Mouse (Mus musculus): ENCODE measurements around the gene Mdga2. TPM values are rescaled to one million over a fixed set of nuclear protein-coding genes. Genes with fewer than 3 reads are reported as not detected.

The Mdga2 gene
- polyA plus RNA-seq (2011; ENCODE audit: insufficient read depth, insufficient read length, low read depth, missing spikeins): 0.15 TPM in 1 of 2 replicates, not detected in the other

DNA sequence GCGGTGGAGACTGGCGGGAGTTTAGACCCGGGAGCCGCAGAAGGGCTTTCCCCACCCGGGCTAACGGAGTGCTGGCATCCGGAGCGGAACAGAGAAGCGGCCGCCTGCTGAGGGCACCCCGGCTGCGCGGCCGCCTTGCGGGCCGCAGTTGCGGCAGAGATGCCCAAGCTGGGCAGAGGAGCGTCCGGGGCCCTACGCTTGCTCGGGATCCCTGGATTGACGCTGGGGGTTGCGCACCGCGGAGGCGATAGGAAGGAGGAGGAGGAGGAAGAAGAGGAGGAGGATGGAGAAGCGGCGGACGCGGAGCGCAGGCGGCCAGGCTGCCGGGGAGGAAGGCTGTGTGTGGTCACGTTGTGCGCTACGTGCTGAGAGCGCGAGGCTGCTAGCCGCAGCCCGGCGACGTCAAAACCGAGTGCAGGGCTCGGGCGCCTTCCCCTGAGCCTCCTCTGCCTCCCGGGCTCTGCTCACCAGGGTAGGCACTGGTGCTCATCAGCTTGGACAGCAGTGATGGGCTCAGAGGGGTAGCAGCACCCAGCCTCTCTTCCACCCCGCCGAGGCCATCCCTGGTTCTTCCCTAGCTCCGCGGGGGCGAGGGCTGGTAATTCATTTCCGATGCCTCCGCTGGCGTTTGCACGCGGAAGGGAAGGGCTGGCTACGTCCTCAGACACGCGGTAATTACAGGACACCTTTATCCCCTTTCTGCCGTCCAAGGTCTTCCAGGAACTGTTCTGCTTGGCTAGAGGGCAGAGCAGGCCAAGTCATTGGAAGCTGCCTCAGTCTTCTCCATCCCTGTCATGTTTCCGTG, at the start of gene Mdga2:
TSS of gene Mdga2 (minus strand) at position 329 of the 805 bp plus-strand sequence.
- Histone ChIP-seq H3K36me3 (ENCODE audit: control insufficient read depth, insufficient read depth, low read length, poor library complexity, severe bottlenecking) (no peaks in the 10 kb centered on the region), H3K27me3 (ENCODE audit: control insufficient read depth, insufficient read depth, low read length, poor library complexity, severe bottlenecking) (peaks cover 20% of the 10 kb centered on the region), H3K9me3 (replicated peaks; ENCODE audit: control insufficient read depth, insufficient read depth, low read length, poor library complexity, severe bottlenecking) (no peaks in the 10 kb centered on the region), H3K9ac (ENCODE audit: low read depth, poor library complexity, severe bottlenecking) (peak within 1 kb of the TSS; percentile 16; the same call in 1 of the 2 replicates), H3K27ac (ENCODE audit: insufficient read depth, low read length) (no peak within 1 kb of the TSS), H3K4me1 (ENCODE audit: control insufficient read depth, insufficient read depth, low read length) (no peaks in the 10 kb centered on the region), H3K4me3 (ENCODE audit: low read depth, low read length) (peak within 1 kb of the TSS; percentile 74)
- TF ChIP-seq EP300 (IDR thresholded peaks at IDR 0.05; ENCODE audit: insufficient read depth, low read depth, low read length) (no peak), POLR2A (IDR thresholded peaks at IDR 0.05; ENCODE audit: insufficient read depth, low read length) (no peak), CTCF (IDR thresholded peaks at IDR 0.05; ENCODE audit: low read depth, low read length) (no peak)

DNA sequence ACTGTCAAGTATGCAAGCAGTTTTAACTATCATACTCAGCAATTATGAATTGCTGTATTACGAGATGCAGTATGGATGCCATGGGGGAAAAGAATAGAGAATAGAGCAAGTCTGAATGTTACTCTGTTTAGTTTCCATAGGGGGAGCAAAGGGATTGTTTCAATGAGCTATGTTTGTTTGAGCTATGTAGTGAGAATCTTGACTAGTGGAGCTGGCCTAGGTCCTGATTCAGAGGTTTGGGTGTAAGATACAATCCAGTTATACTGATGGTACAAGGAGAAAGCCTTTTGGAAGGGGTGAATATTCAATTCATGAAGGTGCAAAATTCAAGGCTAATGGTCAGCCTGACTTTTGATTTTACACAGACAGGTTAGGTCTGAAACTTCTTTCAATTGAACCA, 45.1 kb upstream of the Mdga2 start:
- Histone ChIP-seq H3K27me3 (ENCODE audit: control insufficient read depth, insufficient read depth, low read length, poor library complexity, severe bottlenecking) (no peaks in the 10 kb centered on the region), H3K9ac (ENCODE audit: low read depth, poor library complexity, severe bottlenecking) (no peak overlapping the region), H3K4me1 (ENCODE audit: control insufficient read depth, insufficient read depth, low read length) (no peaks in the 10 kb centered on the region), H3K27ac (ENCODE audit: insufficient read depth, low read length) (no peak overlapping the region), H3K9me3 (replicated peaks; ENCODE audit: control insufficient read depth, insufficient read depth, low read length, poor library complexity, severe bottlenecking) (no peaks in the 10 kb centered on the region), H3K4me3 (ENCODE audit: low read depth, low read length) (no peak overlapping the region), H3K36me3 (ENCODE audit: control insufficient read depth, insufficient read depth, low read length, poor library complexity, severe bottlenecking) (no peaks in the 10 kb centered on the region)
- TF ChIP-seq POLR2A (IDR thresholded peaks at IDR 0.05; ENCODE audit: insufficient read depth, low read length): no peak
- no peak for TF ChIP-seq CTCF (IDR thresholded peaks at IDR 0.05; ENCODE audit: low read depth, low read length)
- TF ChIP-seq EP300 (IDR thresholded peaks at IDR 0.05; ENCODE audit: insufficient read depth, low read depth, low read length): no peak

- Histone ChIP-seq H3K36me3 (ENCODE audit: control insufficient read depth, insufficient read depth, low read length, poor library complexity, severe bottlenecking) (no peaks in the 10 kb centered on the region), H3K4me3 (ENCODE audit: low read depth, low read length) (no peak overlapping the region), H3K9me3 (replicated peaks; ENCODE audit: control insufficient read depth, insufficient read depth, low read length, poor library complexity, severe bottlenecking) (no peaks in the 10 kb centered on the region), H3K4me1 (ENCODE audit: control insufficient read depth, insufficient read depth, low read length) (no peaks in the 10 kb centered on the region), H3K9ac (ENCODE audit: low read depth, poor library complexity, severe bottlenecking) (no peak overlapping the region), H3K27me3 (ENCODE audit: control insufficient read depth, insufficient read depth, low read length, poor library complexity, severe bottlenecking) (peaks cover 20% of the 10 kb centered on the region), H3K27ac (ENCODE audit: insufficient read depth, low read length) (no peak overlapping the region)
- TF ChIP-seq EP300 (IDR thresholded peaks at IDR 0.05; ENCODE audit: insufficient read depth, low read depth, low read length) (no peak), CTCF (IDR thresholded peaks at IDR 0.05; ENCODE audit: low read depth, low read length) (peak; percentile 4), POLR2A (IDR thresholded peaks at IDR 0.05; ENCODE audit: insufficient read depth, low read length) (no peak)
Observed at GRCm38 (mm10) chr12:67223530-67223929, 1.2 kb upstream of the Mdga2 start.

DNA sequence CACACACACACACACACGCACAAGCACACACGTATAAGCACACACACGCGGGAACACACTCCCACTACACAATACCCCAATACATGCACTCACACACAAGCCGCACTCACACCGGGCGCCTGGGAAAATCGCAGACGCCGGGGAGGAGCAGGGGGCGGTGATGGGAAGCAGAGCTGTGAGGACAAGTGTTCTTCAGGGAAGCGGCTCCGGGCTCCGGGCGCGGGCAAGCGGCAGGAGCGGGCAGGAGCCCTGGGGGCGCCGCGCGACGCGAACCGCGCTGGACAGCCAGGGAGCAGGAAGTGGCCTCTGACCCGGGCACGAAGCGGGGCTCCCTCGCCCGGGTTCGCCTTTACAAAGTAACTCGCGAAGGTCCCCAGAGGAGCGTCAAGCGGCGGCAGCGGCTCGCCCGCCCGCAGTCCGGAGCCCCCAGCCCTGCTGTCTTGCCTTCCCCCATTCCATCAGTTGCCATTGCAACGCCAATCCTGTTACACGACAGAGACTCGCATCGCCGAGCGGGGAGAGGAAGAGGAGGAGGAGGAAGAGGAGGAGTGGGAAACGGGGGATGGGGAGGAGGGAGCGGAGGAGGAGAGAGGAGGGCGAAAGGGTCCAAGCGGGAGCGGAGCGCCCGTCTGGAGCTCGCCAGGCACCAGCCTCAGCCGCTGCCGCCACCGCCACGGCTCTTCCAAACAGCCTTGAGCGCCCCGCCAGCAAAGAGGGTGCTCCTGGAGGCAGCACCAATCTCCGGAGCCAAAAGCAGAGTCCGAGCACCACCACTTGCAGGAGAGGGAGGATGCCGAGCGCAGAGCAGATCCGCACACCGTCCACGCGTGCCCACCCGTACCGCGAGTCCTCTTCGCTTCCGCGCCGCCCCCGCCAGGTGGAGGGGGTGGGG, 774 bp downstream of the Mdga2 start:
- H3K36me3 ChIP-seq (ENCODE audit: control insufficient read depth, insufficient read depth, low read length, poor library complexity, severe bottlenecking): no peaks in the 10 kb centered on the region
- H3K9me3 ChIP-seq (replicated peaks; ENCODE audit: control insufficient read depth, insufficient read depth, low read length, poor library complexity, severe bottlenecking): no peaks in the 10 kb centered on the region
- TF ChIP-seq POLR2A (IDR thresholded peaks at IDR 0.05; ENCODE audit: insufficient read depth, low read length) (no peak), EP300 (IDR thresholded peaks at IDR 0.05; ENCODE audit: insufficient read depth, low read depth, low read length) (no peak), CTCF (IDR thresholded peaks at IDR 0.05; ENCODE audit: low read depth, low read length) (no peak)
- H3K4me3 ChIP-seq (ENCODE audit: low read depth, low read length): peak overlapping the region; percentile 74
- no peaks in the 10 kb centered on the region for H3K4me1 ChIP-seq (ENCODE audit: control insufficient read depth, insufficient read depth, low read length)
- H3K27ac ChIP-seq (ENCODE audit: insufficient read depth, low read length): no peak overlapping the region
- peak overlapping the region; percentile 16; the same call in 1 of the 2 replicates for H3K9ac ChIP-seq (ENCODE audit: low read depth, poor library complexity, severe bottlenecking)
- peaks cover 20% of the 10 kb centered on the region for H3K27me3 ChIP-seq (ENCODE audit: control insufficient read depth, insufficient read depth, low read length, poor library complexity, severe bottlenecking)

GRCm38 (mm10) chr12:67220641-67221231, 1.6 kb downstream of the Mdga2 start:
- peaks cover 20% of the 10 kb centered on the region for H3K27me3 ChIP-seq (ENCODE audit: control insufficient read depth, insufficient read depth, low read length, poor library complexity, severe bottlenecking)
- H3K4me3 ChIP-seq (ENCODE audit: low read depth, low read length): peak overlapping the region; percentile 74
- H3K27ac ChIP-seq (ENCODE audit: insufficient read depth, low read length): no peak overlapping the region
- H3K4me1 ChIP-seq (ENCODE audit: control insufficient read depth, insufficient read depth, low read length): no peaks in the 10 kb centered on the region
- H3K9ac ChIP-seq (ENCODE audit: low read depth, poor library complexity, severe bottlenecking): no peak overlapping the region
- H3K9me3 ChIP-seq (replicated peaks; ENCODE audit: control insufficient read depth, insufficient read depth, low read length, poor library complexity, severe bottlenecking): no peaks in the 10 kb centered on the region
- H3K36me3 ChIP-seq (ENCODE audit: control insufficient read depth, insufficient read depth, low read length, poor library complexity, severe bottlenecking): no peaks in the 10 kb centered on the region
- TF ChIP-seq POLR2A (IDR thresholded peaks at IDR 0.05; ENCODE audit: insufficient read depth, low read length) (no peak), CTCF (IDR thresholded peaks at IDR 0.05; ENCODE audit: low read depth, low read length) (no peak), EP300 (IDR thresholded peaks at IDR 0.05; ENCODE audit: insufficient read depth, low read depth, low read length) (no peak)

Data from ES-Bruce4 (cell line).